Mouse (Mus musculus) lung, embryonic 14.5 days (tissue): ENCODE measurements around the gene Psmg4. TPM values are rescaled to one million over a fixed set of nuclear protein-coding genes. Genes with fewer than 3 reads are reported as not detected.

Source experiments
- ATAC-seq: fragments of 200-750 bp; cut with Nextera tagmentation; 2 replicates; pipeline ENCODE4 v1.8.0; 2017; ENCODE audit warnings: mild to moderate bottlenecking, moderate TSS enrichment, moderate library complexity; ENCODE audit not compliant: insufficient read depth
- DNase-seq: peaks from one replicate; pipeline ENCODE4 v3.0.0-alpha.2; 2015
- H3K27ac ChIP-seq: fragments of 300-500 bp; sonication (generic); 2 replicates; pipeline ENCODE4 v1.5.1; 2014; ENCODE audit warnings: low read depth, mild to moderate bottlenecking, moderate library complexity
- H3K27me3 ChIP-seq: fragments of 300-500 bp; sonication (generic); 2 replicates; pipeline ENCODE4 v1.6.1; 2014; ENCODE audit warnings: low read length, control low read depth; ENCODE audit not compliant: insufficient read depth
- H3K36me3 ChIP-seq: fragments of 300-500 bp; sonication (generic); 2 replicates; pipeline ENCODE4 v1.6.1; 2014; ENCODE audit warnings: control low read depth; ENCODE audit not compliant: insufficient read depth
- H3K4me1 ChIP-seq: fragments of 300-500 bp; sonication (generic); 2 replicates; pipeline ENCODE4 v1.6.1; 2014; ENCODE audit warnings: antibody characterized with exemption, control low read depth; ENCODE audit not compliant: insufficient read depth
- H3K4me2 ChIP-seq: fragments of 300-500 bp; sonication (generic); 2 replicates; pipeline ENCODE4 v1.6.1; 2014; ENCODE audit warnings: mild to moderate bottlenecking
- H3K4me3 ChIP-seq: fragments of 300-500 bp; sonication (generic); 2 replicates; pipeline ENCODE4 v1.5.1; 2014; ENCODE audit warnings: low read depth, low read length
- H3K9ac ChIP-seq: fragments of 300-500 bp; sonication (generic); 2 replicates; pipeline ENCODE4 v1.6.1; 2014
- H3K9me3 ChIP-seq: fragments of 300-500 bp; sonication (generic); 2 replicates; pipeline ENCODE4 v1.6.1; 2016; ENCODE audit warnings: low read depth, low read length, control low read depth
- CTCF ChIP-seq: IDR thresholded peaks from 2 replicates; pipeline ENCODE4 v1.5.1; 2016; ENCODE audit warnings: antibody characterized with exemption, low read depth
- WGBS: fragments of 180-500 bp; shearing (Covaris S2); extraction: QIAGEN DNeasy Blood & Tissue Kit; methylation state at CpG from one replicate; pipeline ENCODE4 v1.1.7; 2014; 5-methylcytosine and 5-hydroxymethylcytosine counted together
- polyA plus RNA-seq: library from polyadenylated mRNA; unstranded; fragments of >200 nt; fragmentation: Nextera tagmentation; extraction: Ambion mirVana; gene quantifications from 2 replicates; pipeline ENCODE4 v1.2.1, GENCODE M21; 2014

Gene Psmg4
- polyA plus RNA-seq, 1 experiment from 2014 or later, result 78.0 TPM

DNA sequence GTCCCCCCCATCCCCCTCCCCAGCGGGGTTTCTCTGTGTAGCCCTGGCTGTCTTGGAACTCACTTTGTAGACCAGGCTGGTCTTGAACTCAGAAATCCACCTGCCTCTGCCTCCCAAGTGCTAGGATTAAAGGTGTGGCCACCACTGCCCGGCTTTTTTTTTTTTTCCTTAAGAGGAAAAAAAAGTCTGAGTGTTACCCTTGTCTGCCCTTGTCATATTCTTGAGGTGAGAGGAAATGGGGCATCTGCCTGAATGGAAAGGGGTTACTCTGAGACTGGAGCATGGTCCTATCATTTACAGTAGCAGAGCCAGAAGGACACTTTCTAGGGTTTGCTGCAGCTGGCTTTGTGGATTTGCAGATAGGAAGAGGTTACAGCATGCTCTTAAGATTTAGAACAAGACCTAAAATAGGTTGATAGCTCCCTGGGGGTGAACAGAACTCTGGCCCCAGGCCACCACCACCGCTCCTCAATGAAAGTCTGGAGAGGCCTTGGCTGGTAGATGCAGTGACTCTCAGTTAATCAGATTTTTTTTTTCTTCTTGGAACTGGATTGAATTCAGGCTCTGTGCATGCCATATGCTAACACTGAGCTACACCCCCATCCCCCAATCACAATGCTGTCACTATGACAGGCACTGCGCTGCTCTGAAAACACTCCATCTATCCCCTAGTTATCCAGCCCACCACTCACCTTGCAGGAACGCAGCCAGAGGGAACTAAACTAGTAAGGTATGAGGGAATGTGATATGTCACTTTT is 9.3 kb upstream of the Psmg4 start:
- Histone ChIP-seq H3K4me2 (no peak overlapping the region), H3K9me3 (no peaks in the 10 kb centered on the region), H3K27ac (no peak overlapping the region), H3K9ac (no peak overlapping the region), H3K4me1 (peaks cover 10% of the 10 kb centered on the region), H3K27me3 (no peaks in the 10 kb centered on the region), H3K4me3 (no peak overlapping the region), H3K36me3 (no peaks in the 10 kb centered on the region)
- DNase-seq, result no peak
- no peak for TF ChIP-seq CTCF
- ATAC-seq, result no peak
- 64% methylated on average over 4 of the region's 5 CpGs for WGBS

DNA sequence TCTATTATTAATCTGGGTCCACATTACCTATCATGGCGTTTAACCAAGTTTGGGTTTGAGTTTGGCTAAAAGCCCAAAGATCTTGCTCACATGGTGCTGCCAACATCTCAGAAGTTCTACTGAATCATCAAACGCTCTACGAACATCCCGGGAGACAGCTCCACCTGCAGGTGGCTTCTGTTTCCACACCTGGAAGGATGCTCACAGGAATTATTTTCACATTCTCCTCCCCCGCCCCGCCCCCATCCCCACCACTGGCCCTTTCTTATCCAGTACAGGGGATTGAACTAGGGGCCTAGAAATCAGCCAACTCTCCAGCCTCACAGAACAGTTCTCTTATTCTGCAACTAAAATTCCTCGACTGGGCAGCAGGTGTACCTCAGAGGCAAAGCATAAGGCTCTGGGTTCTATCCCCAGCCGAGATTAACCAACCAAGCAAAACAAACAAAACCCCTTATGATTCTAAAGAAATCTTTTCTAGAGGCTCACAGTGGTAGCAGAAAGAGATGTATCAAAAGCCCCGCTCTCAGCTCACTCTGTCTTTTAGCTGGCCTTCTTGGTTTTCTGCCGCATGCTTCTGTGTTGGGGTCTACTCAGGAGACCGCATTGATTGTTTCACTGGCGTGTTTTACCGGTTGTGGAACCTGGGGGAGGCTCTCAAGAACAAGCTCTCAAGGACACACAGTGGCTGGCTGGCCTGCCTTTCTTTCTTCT is 8.4 kb upstream of the Psmg4 start:
- Histone ChIP-seq H3K36me3 (no peaks in the 10 kb centered on the region), H3K4me2 (peak overlapping the region; percentile 51), H3K4me1 (peaks cover 7% of the 10 kb centered on the region), H3K9ac (no peak overlapping the region), H3K4me3 (peak overlapping the region; percentile 22; the same call in 1 of the 2 replicates), H3K27me3 (no peaks in the 10 kb centered on the region), H3K9me3 (no peaks in the 10 kb centered on the region), H3K27ac (no peak overlapping the region; the same call in 1 of the 2 replicates)
- peak; percentile 67 for TF ChIP-seq CTCF
- 42% methylated on average over 13 of the region's 13 CpGs for WGBS
- DNase-seq (peak; percentile 84), ATAC-seq (peak; percentile 12; the same call in 1 of the 2 replicates)

DNA sequence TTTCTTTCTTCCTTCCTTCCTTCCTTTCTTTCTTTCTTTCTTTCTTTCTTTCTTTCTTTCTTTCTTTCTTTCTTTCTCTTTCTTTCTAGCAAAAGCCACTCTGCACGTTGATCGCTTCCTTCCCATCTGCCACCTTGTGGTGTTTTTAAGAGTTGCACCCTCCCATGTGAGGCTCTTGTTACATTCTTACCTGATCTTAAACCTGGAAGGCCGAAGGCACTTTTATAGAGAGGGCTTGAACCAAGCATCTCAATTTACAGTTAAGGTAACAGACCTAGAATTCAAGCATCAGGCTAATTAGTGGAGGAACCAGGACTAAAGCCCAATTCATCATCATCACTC is 7.9 kb upstream of the Psmg4 start:
- Histone ChIP-seq H3K4me1 (peaks cover 2% of the 10 kb centered on the region; the same call in 1 of the 2 replicates), H3K9ac (no peak overlapping the region), H3K4me2 (peak overlapping the region; percentile 51), H3K4me3 (peak overlapping the region; percentile 22; the same call in 1 of the 2 replicates), H3K27me3 (no peaks in the 10 kb centered on the region), H3K36me3 (no peaks in the 10 kb centered on the region), H3K27ac (no peak overlapping the region), H3K9me3 (no peaks in the 10 kb centered on the region)
- peak; percentile 80 for TF ChIP-seq CTCF
- 22% methylated on average over 3 of the region's 3 CpGs for WGBS
- ATAC-seq (no peak), DNase-seq (peak; percentile 85)

DNA sequence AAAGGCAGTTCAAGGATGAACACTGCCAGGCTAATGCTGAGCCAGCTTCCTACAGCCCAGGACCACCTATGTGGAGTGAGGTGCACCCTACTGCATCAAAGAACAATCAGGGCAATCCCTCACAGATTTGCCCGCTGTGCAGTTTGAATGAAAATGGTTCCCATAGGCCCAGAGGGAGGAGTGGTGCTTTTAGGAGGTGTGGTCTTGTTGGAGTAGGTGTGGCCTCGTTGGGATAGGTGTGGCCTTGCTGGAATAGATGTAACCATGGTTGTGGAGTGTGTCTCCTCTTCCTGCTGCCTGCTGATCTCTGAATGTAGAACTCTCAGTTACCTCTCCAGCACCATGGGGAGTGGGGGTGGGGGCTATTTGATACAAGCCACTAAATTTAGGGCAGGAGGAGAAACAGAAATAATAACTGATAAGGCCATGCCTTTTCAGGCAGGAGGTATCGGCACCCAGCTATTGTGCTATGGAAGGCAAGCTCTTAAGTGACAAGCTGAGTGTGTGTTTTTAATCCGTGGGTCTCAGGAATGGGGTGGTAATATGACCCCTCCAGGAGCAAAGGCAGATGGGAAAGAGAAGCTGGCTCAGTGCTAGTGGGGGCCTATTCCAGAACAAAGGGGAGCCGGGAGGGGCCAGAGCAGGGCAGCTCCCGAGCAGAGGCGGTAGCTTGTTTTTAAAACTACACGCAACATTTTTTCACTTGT is 6.5 kb upstream of the Psmg4 start:
- H3K4me3 ChIP-seq, result no peak overlapping the region
- DNase-seq (no peak), ATAC-seq (peak; percentile 26; the same call in 1 of the 2 replicates)
- no peak for TF ChIP-seq CTCF
- no peak overlapping the region for H3K9ac ChIP-seq
- H3K27me3 ChIP-seq, result no peaks in the 10 kb centered on the region
- H3K4me2 ChIP-seq, result no peak overlapping the region
- 44% methylated on average over 8 of the region's 8 CpGs for WGBS
- no peaks in the 10 kb centered on the region for H3K9me3 ChIP-seq
- no peak overlapping the region; the same call in 1 of the 2 replicates for H3K27ac ChIP-seq
- no peaks in the 10 kb centered on the region for H3K4me1 ChIP-seq
- no peaks in the 10 kb centered on the region for H3K36me3 ChIP-seq

DNA sequence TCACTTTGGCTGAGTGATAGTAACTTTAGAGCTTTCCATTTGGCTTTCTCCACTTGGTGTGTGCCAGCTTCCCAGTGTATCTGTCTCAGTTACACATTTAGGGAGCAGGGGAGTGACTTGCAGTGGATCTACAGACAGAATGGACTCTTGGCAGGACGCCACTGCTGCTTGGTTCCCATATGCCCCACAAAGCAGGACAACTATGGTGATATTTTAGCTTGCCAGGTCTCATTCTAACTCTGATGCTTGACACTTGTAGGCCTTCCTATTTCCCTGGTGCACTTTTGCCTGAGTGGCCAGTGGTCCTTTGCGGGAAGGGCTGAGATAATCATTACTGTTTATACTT is 6.0 kb upstream of the Psmg4 start:
- no peak for TF ChIP-seq CTCF

DNA sequence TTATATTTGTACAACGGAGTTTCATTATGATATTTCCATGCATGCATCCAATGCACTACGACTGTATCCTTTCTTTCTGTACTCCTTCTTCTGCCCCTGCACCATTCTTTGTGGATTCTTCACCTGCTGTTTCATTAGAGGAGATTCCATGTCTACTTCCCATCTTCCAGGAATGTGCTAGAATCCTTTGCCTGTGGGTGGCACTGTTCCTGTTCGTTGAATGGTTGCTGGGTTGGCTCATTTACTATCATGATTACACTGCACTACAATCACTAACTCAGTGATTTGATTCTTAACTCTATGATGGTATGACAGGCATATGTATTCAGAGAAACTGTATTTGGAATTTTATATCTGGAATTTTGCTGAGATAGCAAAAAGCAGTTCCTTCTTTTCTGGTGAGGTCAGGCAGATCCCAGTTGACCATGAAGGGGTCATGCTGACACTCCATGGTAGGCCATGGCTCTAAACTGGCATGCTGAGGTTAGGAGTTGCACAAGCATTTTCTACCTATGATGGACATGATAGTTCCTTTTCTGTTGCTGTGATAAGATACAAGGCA is 5.1 kb upstream of the Psmg4 start:
- WGBS, result 88% methylated on average over 3 of the region's 3 CpGs

More for the DNA sequence above, 6.0 kb upstream of the Psmg4 start:
- Histone ChIP-seq H3K36me3 (no peaks in the 10 kb centered on the region), H3K27ac (no peak overlapping the region), H3K9ac (no peak overlapping the region), H3K9me3 (no peaks in the 10 kb centered on the region), H3K4me2 (no peak overlapping the region), H3K4me1 (no peaks in the 10 kb centered on the region), H3K4me3 (no peak overlapping the region), H3K27me3 (no peaks in the 10 kb centered on the region)
- no peak for DNase-seq
- ATAC-seq, result no peak
- WGBS, result 65% methylated on average over 2 of the region's 2 CpGs

More for the DNA sequence above, 5.1 kb upstream of the Psmg4 start:
- Histone ChIP-seq H3K4me1 (peaks cover 4% of the 10 kb centered on the region; the same call in 1 of the 2 replicates), H3K4me3 (no peak overlapping the region), H3K4me2 (no peak overlapping the region), H3K27ac (no peak overlapping the region), H3K9ac (no peak overlapping the region), H3K27me3 (no peaks in the 10 kb centered on the region), H3K36me3 (no peaks in the 10 kb centered on the region), H3K9me3 (no peaks in the 10 kb centered on the region)
- ATAC-seq (no peak), DNase-seq (no peak)
- TF ChIP-seq CTCF, result no peak
